Mouse (Mus musculus): Measurements from ENCODE around the gene Ildr2. TPM values are rescaled to one million over a fixed set of nuclear protein-coding genes. Genes with fewer than 3 reads are reported as not detected.
A peak's percentile ranks its signal among the peaks of the same experiment; 100 is the strongest.

Ildr2 gene
- polyA plus RNA-seq, 1 experiment: 0.16 TPM

GRCm38 (mm10) chr1:166297499-166298111 is 43.7 kb downstream of the Ildr2 start:
- no peak overlapping the region for H3K27ac ChIP-seq (ENCODE audit: insufficient read depth, low read depth, low read length)
- no peaks in the 10 kb centered on the region; the same call in 1 of the 2 replicates for H3K4me1 ChIP-seq (ENCODE audit: control insufficient read depth, insufficient read depth, low read length)
- TF ChIP-seq CTCF (IDR thresholded peaks at IDR 0.05; ENCODE audit: low read depth, low read length) (no peak), POLR2A (IDR thresholded peaks at IDR 0.05; ENCODE audit: borderline replicate concordance, low read depth, low read length) (no peak)
- H3K4me3 ChIP-seq (ENCODE audit: insufficient read depth, low read length): no peak overlapping the region

GRCm38 (mm10) chr1:166298884-166299283 is 44.9 kb downstream of the Ildr2 start:
- no peak for TF ChIP-seq CTCF (IDR thresholded peaks at IDR 0.05; ENCODE audit: low read depth, low read length)
- no peak for TF ChIP-seq POLR2A (IDR thresholded peaks at IDR 0.05; ENCODE audit: borderline replicate concordance, low read depth, low read length)
- Histone ChIP-seq H3K27ac (ENCODE audit: insufficient read depth, low read depth, low read length) (no peak overlapping the region), H3K4me1 (ENCODE audit: control insufficient read depth, insufficient read depth, low read length) (no peaks in the 10 kb centered on the region; the same call in 1 of the 2 replicates), H3K4me3 (ENCODE audit: insufficient read depth, low read length) (no peak overlapping the region)

GRCm38 (mm10) chr1:166299821-166300220 is 45.9 kb downstream of the Ildr2 start:
- no peak for TF ChIP-seq CTCF (IDR thresholded peaks at IDR 0.05; ENCODE audit: low read depth, low read length)
- TF ChIP-seq POLR2A (IDR thresholded peaks at IDR 0.05; ENCODE audit: borderline replicate concordance, low read depth, low read length): no peak
- no peak overlapping the region for H3K4me3 ChIP-seq (ENCODE audit: insufficient read depth, low read length)
- no peak overlapping the region for H3K27ac ChIP-seq (ENCODE audit: insufficient read depth, low read depth, low read length)
- no peaks in the 10 kb centered on the region; the same call in 1 of the 2 replicates for H3K4me1 ChIP-seq (ENCODE audit: control insufficient read depth, insufficient read depth, low read length)

DNA sequence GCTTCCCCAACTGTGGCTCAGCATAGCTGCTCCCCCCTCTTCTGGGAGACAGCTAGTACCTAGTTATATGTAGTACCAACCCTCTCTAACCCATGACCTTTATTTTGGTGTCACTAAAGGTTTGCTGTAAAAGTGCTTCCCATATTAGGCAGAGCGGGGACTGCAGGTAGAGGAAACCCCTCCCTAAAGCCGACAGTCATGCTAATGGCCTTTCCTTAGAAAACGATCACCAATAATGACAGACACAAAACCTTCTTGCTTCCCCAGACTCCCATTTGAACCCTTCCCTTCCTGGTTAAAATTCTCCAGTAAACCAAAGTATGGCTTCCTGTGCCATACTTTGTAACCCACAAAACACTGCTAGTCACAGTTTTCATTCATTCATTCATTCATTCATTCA is 46.6 kb downstream of the Ildr2 start:
- no peak overlapping the region for H3K27ac ChIP-seq (ENCODE audit: insufficient read depth, low read depth, low read length)
- H3K4me1 ChIP-seq (ENCODE audit: control insufficient read depth, insufficient read depth, low read length): no peaks in the 10 kb centered on the region; the same call in 1 of the 2 replicates
- TF ChIP-seq CTCF (IDR thresholded peaks at IDR 0.05; ENCODE audit: low read depth, low read length) (no peak), POLR2A (IDR thresholded peaks at IDR 0.05; ENCODE audit: borderline replicate concordance, low read depth, low read length) (no peak)
- no peak overlapping the region for H3K4me3 ChIP-seq (ENCODE audit: insufficient read depth, low read length)

DNA sequence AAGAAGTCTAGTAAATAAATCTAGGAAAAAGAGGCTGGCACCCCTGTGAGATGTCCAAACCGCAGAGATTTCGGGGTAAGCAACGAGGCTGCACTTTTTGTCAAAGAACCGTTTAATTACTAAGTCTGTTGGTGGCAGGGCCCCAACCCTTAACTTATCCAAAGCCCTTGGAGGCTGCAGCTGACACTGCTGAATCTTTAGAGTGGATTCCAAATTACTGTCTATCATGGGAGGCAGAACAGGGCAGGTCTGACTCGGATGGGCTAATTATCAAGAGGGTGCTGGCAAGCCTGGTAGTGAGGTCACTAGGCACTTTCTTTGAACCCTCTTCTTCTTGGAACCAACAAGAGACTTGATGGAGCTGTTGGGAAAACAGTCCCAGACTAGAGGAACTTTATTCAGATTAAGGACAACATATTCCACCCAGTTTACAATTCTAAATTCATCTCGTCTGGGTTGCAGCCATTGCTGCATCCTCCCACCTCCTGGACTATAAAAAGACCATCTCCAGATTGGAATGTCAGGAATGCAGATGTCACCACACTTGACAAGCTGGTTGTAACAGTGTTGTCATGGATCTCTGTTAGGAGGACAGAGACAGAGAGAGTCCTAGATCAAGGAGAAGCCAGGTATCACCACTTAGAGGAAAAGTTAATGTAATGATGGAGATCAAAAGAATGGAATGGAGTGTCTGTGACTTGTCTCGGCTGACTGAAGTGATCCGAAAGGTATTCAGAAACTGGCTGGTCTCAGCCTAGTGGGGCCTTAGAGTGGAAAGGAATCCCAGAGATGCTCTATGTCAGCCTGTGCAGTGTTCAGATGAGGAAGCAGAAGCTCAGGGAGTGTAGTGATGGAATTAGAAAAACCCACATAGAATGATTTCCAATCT is 50.7 kb downstream of the Ildr2 start:
- H3K4me3 ChIP-seq (ENCODE audit: insufficient read depth, low read length): no peak overlapping the region
- no peak overlapping the region for H3K27ac ChIP-seq (ENCODE audit: insufficient read depth, low read depth, low read length)
- H3K4me1 ChIP-seq (ENCODE audit: control insufficient read depth, insufficient read depth, low read length): no peaks in the 10 kb centered on the region; the same call in 1 of the 2 replicates
- TF ChIP-seq CTCF (IDR thresholded peaks at IDR 0.05; ENCODE audit: low read depth, low read length): no peak
- TF ChIP-seq POLR2A (IDR thresholded peaks at IDR 0.05; ENCODE audit: borderline replicate concordance, low read depth, low read length): no peak

- peak overlapping the region; percentile 40; the same call in 1 of the 2 replicates for H3K4me3 ChIP-seq (ENCODE audit: insufficient read depth, low read length)
- H3K27ac ChIP-seq (ENCODE audit: insufficient read depth, low read depth, low read length): no peak overlapping the region
- TF ChIP-seq POLR2A (IDR thresholded peaks at IDR 0.05; ENCODE audit: borderline replicate concordance, low read depth, low read length) (no peak), CTCF (IDR thresholded peaks at IDR 0.05; ENCODE audit: low read depth, low read length) (no peak)
- H3K4me1 ChIP-seq (ENCODE audit: control insufficient read depth, insufficient read depth, low read length): peaks cover 2% of the 10 kb centered on the region; the same call in 1 of the 2 replicates
Measured at GRCm38 (mm10) chr1:166308471-166308850, 54.5 kb downstream of the Ildr2 start.

DNA sequence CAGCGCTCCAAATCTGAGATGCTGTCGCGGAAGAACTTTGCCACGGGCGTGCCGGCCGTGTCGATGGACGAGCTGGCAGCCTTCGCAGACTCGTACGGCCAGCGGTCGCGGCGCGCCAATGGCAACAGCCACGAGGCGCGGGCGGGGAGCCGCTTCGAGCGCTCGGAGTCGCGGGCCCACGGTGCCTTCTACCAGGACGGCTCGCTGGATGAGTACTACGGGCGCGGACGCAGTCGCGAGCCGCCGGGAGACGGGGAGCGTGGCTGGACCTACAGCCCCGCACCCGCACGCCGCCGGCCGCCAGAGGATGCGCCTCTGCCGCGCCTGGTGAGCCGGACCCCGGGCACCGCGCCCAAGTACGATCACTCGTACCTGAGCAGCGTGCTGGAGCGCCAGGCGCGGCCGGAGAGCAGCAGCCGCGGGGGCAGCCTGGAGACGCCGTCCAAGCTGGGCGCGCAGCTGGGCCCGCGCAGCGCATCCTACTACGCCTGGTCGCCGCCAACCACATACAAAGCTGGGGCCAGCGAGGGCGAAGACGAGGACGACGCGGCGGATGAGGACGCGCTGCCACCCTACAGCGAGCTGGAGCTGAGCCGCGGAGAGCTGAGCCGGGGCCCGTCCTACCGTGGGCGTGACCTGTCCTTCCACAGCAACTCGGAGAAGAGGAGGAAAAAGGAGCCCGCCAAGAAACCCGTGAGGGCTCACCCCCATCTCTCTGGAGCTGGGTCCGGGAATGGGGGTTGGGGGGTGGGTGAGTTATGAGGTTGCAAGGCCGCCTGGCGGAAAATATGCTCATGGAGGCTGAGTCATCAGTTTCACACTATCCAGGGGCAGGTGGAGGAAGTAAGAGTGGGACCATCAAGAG is 55.1 kb downstream of the Ildr2 start:
- TF ChIP-seq CTCF (IDR thresholded peaks at IDR 0.05; ENCODE audit: low read depth, low read length) (no peak), POLR2A (IDR thresholded peaks at IDR 0.05; ENCODE audit: borderline replicate concordance, low read depth, low read length) (no peak)
- H3K4me1 ChIP-seq (ENCODE audit: control insufficient read depth, insufficient read depth, low read length): peaks cover 2% of the 10 kb centered on the region; the same call in 1 of the 2 replicates
- peak overlapping the region; percentile 40 for H3K4me3 ChIP-seq (ENCODE audit: insufficient read depth, low read length)
- H3K27ac ChIP-seq (ENCODE audit: insufficient read depth, low read depth, low read length): no peak overlapping the region

GRCm38 (mm10) chr1:166311151-166311550 is 57.2 kb downstream of the Ildr2 start:
- Histone ChIP-seq H3K4me3 (ENCODE audit: insufficient read depth, low read length) (no peak overlapping the region), H3K4me1 (ENCODE audit: control insufficient read depth, insufficient read depth, low read length) (peaks cover 2% of the 10 kb centered on the region; the same call in 1 of the 2 replicates), H3K27ac (ENCODE audit: insufficient read depth, low read depth, low read length) (no peak overlapping the region)
- TF ChIP-seq CTCF (IDR thresholded peaks at IDR 0.05; ENCODE audit: low read depth, low read length): no peak
- TF ChIP-seq POLR2A (IDR thresholded peaks at IDR 0.05; ENCODE audit: borderline replicate concordance, low read depth, low read length): no peak

- peaks cover 2% of the 10 kb centered on the region; the same call in 1 of the 2 replicates for H3K4me1 ChIP-seq (ENCODE audit: control insufficient read depth, insufficient read depth, low read length)
- no peak overlapping the region for H3K4me3 ChIP-seq (ENCODE audit: insufficient read depth, low read length)
- no peak overlapping the region for H3K27ac ChIP-seq (ENCODE audit: insufficient read depth, low read depth, low read length)
- TF ChIP-seq CTCF (IDR thresholded peaks at IDR 0.05; ENCODE audit: low read depth, low read length) (no peak), POLR2A (IDR thresholded peaks at IDR 0.05; ENCODE audit: borderline replicate concordance, low read depth, low read length) (no peak)
Measured at GRCm38 (mm10) chr1:166313637-166314036, 59.7 kb downstream of the Ildr2 start.

Measured in bone marrow macrophage, adult 2 months (primary cell).